Mouse (Mus musculus): ENCODE data around the gene Zfhx3.

Zfhx3 gene

DNA sequence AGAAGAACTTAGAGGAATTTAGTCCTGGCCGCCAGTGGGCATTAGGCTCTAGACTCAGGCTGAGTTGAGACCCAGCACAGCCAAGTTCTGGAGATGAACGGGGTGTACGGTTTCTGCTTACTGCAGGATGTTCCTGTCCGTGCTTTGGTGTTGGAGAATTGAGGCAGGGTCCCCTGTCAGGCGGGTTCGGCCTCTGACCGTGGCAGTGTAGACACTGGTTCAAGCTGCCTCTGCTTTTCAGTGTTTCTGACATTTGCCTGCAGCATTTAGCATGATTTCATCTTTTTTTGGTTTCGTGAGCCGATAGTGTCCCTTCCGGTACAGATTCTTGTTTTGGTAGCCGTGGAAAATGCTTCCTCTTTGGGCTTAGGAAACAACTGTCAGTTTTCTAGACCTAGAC is 805.7 kb downstream of the Zfhx3 start:
- CTCF ChIA-PET, result no interaction called here

DNA sequence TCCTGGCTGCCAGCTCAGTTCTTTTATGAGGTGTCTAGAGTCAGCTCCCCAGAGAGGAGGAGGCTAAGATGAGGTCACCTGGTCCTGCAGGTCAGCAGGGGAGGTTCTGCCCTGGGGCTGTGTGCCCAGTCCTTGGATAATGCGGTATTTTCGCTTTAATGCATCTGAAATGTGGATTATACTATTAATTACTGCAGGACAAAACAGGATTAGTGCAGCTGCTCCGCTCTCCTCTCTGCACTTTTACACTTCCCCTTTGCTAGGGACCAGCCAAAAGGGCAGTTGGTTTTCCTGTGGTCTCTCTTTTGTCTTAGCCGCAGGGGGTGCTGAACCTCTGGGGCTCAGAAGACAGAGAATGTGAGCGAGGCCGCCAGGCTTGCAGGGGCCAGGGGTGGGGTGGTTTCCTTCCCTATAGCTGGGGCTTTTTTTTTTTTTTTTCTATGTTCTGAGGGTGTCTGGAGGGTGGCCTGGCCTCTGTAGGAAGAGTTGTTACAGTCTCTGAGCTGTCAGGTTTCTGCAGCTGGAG is 806.5 kb downstream of the Zfhx3 start:
- CTCF ChIA-PET, result no interaction called here

DNA sequence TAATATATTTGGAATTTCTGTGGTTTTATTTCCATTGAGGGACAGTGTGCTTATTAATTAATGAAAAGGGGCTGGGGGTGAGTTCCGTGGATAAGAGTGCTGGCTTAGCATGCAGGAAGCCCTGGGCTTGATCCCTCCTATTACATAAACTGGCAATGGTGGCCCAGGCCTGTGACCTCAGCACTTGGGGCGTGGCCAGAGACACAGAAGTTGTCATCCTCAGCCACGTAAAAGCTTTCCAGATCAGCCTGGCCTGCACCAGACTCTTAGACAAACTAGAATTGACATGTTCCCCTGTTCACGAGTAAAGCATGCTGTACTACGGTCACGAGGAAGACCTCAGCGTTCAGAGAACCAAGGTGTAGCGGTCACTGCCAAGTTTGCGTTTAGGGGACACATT is 808.4 kb downstream of the Zfhx3 start:
- CTCF ChIA-PET, result no interaction called here

DNA sequence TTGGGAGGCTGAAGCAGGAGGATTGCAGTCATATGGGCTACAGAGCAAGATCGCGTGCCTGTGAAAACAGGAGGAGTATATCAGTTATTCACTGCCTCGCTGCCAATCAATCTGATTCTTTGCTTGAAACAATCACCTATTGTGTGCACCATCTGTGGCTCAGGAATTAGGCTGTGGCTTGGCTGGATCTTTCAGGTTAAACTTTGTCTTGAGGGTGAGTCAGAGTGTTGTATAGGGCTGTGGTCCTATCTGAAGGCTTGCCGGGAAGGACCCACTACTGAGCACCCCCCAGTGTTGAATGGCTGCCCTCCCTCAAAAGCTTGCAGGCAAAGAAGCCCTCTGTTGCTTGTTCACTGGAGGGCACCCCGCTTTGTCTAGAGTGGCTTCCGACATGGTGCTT is 812.1 kb downstream of the Zfhx3 start:
- CTCF ChIA-PET, result no interaction called here

DNA sequence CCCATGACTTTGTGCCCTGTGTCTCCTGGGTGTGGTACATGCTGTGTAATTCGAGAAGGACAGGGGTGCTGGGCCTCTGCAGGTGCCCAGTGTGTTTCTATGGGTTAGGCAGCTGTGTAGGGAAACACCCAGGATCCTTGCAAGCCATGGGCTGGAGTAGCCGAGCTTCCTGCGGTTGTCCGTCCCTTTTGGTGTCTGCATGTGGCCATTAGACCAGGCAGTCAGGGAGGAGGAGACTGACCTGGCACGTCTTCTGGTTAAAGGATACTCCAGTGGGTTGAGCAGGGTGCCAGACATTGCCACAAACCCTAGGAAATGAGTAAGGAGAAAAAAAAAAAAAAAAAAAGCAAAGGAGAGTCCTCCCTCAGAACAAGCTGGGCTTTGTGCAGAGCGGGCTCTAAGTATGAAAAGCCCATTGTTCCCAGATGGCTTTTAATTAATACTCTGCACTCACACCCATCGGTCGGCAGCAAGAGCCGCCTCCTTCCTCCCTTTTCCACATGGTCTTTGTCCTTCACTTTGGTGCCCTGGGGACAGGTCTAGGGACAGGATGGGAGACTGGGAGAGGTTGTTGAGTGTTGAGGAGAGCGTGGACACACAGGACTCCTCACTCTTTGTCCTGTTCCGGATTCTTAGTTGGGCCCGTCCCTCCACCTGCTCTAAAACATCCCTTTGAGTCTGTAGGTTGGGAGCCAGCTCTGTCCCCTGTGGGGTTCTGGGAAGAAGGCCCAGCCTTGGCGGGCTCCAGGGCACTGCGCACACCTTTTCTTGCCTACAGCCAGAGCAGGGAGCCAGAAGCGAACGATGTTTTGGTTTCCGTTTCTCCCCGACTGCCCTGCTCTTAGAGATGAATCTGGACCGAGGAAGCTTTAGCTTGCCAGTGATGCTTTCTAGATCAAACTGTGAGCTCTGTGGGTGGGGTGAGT is 813.2 kb downstream of the Zfhx3 start:
- CTCF ChIA-PET, result no interaction called here

DNA sequence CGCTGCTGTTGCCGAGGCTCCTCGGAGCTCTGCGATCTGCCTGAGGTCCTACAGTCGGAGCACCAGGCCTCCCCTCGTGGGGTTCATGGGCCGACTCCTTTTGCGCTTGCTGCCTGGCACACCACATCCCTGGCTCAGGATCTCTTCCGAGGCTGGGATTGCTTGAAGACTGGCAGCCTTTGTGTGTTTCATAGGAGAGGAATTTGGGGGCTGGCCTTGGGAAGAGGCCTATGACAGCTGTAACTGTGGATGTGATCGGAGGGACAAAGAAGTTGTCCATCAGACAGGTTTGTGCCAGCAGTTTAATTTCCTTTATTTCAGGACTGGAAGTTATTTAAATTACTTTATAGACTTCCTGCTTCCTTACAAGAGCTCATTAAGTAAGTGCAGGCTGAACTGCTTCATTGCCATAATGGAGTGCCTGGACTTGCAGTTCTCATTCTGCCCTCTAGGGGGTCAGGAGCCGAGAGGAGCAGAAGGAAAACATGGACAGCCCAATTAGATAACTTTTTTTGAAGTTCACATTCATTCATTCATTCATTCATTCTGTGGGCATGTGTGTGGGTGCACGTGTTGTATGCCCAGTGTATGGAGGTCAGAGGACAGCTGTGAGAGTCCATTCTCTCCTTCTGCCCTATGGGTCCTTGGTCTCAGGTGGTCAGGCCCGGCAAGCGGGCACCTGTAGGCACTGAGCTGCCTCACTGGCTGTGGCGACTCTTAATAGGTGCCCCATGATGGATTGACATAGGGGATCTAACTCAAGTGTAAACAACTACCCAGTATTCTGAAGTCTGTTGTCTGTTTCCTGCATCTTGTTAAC is 817.3 kb downstream of the Zfhx3 start:
- CTCF ChIA-PET, result no interaction called here

DNA sequence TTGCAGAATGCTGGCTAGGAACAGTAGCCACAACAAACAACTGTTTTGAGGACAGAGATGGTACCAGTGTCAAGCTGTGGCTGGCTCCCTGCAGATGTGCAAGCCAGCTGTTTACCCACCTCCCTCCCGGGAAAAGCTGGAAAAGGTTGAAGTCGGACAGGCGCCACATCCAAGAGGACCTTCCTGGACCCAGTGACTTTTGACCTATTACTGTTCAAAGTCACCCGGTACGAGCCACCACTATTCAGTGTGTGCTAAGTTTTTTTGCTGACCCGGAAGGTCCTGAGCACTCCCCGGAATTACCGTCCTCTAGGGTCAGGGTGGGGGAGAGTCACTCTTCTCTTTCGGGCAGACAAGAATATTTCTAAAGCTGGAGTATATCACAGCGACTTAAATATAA is 818.3 kb downstream of the Zfhx3 start:
- CTCF ChIA-PET, result no interaction called here

DNA sequence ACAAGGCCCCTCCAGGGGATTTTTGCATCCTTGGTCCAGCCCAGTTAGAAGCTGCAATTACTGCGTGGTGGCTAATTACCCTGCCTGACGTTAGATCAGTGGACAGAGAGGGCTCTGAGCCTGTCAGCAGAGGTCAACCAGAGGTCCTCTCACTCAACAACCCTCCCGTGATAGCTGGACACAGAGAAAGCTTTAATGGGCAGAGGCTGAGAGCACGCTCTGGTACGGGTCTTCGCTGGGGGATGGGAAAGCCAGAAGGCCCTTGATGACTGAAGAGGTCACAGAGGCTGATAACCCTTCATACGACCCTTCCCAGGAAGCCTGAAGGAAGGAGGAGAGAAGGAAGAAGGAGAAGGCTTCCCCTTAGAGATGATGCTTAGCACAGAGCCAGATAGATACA is 820.1 kb downstream of the Zfhx3 start:
- CTCF ChIA-PET, result no interaction called here

DNA sequence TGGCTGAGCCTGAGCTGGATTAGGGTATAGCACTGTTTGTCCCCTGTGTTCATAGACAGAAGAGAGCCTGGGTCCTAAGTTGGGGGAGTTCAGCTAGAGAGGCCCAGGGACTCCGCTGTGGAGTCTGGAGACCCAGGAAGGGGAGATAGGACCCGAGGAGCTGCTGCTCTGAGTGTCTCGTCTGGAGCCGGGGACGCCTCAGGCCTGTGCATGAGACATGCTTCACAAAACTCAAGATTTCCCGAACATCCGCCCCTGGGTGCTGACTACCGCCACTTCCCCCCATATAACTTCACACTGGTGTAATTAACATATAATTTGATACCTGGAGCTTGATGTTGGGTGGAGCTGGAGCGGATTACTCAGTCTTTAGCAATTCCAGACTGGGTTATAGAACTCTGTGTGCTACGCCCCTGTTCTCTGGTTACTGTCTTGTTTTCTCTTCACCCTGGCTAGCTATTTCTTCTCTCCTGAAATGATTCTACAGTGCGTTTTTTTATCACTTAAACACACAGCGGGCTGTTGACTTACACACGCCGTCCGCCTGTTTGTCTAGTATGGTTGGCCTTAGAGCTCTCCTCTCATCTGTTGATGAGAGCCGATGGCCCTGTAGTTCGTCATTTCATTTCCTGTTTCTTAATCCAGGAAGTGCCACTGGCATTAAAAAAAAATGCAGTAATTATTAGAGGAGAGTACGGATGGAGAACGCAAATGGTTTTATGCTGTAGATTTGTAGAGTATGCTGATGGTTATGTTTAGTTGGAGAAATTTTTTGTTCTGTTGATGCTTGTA is 822.2 kb downstream of the Zfhx3 start:
- CTCF ChIA-PET, result no interaction called here

DNA sequence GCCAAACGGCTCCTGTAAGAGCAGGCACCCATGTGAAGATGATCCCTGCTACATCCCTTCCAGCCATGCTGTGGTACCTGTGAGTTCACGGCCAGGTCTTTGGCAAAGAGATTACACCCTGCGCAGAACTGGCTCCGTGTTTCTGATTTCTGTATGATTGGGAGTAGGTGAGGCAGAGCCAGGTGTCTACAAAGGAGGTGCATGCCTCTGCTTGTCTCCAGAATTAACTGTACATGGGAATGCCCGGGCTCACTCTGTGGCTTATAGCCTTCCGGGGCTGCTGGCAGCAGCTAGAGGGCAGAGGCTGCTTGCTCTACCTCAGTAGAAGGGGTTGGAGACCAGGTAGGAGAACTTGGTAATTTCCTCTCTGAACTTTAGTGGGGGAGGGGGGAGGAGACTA is 823.7 kb downstream of the Zfhx3 start:
- CTCF ChIA-PET, result no interaction called here

DNA sequence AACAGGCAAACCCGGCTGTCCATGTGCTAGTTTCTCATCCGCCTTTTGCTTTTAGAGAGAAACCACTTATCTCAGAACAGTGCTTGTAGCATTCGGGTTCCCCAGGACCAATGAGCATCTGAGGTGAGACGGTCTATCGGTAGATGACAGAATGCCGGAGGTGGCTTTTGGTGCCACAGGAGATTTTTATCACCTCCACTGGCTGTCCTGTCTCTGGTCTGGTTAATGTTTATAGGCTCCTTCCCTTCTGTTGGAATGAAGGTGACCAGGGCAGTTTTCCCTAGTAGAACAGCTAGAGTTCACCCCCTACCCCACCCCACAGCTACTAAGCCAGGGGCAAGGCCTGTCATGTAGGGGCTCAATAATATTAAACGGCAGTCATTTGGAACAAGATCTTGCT is 825.6 kb downstream of the Zfhx3 start:
- CTCF ChIA-PET, result no interaction called here

DNA sequence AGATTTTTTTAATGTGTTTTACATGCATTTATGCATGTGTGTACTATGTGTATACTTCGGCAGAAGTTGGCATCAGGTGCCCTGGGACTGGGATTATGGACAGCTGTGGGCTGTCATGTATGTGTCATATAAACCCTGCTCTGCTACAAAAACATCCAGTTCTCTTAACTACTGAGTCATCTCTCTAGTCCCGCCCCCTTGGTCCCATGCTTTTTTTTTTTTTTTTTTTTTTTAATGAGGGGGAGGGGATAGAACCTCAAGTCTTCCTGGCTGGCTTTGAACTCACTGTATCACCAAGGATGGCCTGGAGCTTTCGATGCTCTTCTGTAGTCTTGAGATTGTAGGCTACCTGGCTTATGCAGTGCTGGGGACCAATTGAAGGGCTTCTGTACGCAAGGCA is 827.9 kb downstream of the Zfhx3 start:
- CTCF ChIA-PET, result no interaction called here

DNA sequence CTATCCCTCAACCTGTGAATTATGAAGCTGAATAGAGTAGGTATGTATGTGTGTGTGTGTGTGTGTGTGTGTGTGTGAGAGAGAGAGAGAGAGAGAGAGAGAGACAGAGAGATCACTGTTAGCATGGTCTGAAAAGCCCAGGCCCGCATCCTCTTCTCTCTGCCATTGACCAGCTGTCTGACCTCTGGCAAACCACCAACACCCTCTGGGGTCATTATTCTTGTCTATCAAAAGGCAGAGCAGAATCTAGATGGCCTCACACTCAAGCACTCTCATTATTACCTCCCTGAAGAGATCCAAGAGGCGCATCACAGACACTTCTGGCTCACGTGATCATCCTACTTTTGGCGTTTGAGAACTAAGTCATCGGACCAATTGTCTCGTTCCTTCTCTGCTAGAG is 831.0 kb downstream of the Zfhx3 start:
- CTCF ChIA-PET, result no interaction called here

DNA sequence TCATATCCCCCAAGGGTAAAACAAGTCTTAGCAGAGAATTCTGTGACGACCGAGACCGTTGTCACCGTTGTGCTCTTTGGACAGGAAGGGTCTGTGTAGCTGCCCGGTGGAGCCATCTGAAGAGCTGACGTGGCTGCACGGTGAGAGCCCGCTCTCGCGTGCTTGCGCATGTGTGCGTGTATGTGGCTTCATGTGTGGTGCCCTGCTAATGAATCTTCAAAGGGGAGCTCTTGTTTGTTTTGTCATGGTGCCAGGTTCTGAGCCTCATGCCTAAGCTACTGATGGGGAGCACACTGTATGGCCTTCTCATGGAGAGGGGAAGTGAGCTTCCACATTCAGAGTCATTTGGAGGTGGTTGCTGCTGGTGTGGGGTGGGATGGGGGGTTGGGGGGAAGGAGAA is 835.6 kb downstream of the Zfhx3 start:
- CTCF ChIA-PET, result no interaction called here

DNA sequence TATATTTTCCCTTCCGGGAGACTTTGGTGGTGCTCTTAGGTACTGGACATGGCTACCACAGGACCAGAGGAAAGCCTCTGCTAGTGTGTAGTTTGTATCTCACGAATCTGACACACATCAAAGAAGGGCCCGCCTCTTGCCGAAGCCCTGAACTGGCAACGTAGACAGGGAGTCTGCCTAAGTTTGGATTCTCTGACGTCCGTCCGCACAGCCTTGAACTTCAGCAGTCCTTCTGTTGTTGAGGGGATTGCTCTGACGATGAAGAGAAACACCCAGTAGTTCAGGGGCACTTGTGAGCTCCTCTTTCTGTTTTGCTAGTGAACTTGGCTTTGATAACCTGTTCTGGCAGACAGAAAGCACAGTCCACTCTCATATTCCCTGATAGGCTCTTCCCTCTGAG is 836.1 kb downstream of the Zfhx3 start:
- CTCF ChIA-PET, result no interaction called here

DNA sequence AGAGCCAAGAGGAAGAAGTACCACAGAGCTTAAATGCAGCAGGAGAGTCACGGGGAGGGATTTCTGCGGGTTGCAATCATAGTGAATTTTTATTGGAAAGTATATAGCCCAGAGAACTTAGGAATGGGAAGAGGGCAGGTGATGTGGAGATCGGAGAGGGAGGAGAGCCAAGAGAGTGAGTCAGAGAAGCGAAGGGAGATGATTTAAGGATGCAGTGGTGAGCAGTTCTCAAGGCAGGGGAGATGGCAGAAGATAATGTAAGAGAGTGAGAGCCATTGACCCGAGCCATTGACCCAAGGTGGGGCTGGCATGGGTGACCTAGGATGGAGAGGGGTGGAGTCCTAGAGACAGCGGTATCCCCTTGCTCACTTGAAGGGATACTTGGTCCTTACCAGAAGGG is 838.3 kb downstream of the Zfhx3 start:
- CTCF ChIA-PET, result no interaction called here

DNA sequence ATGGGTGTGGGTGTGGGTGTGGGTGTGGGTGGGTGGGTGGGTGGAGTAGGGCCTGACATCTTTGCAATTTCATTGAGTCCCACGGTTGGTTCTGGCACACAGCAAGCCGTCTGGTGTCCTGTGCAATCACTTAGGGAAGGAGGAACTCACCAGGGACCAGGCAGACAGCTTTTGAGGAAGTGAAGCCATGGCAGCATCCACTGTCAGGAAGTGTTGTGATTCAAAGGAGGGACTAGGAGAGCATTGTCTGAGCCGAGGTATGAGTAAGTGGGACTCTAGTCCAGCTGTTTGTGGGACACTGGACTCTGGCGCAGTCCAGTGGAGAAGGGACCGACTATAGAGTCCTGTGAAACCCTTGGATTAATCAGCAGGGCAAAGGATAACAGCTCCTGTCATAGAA is 838.7 kb downstream of the Zfhx3 start:
- CTCF ChIA-PET, result no interaction called here

DNA sequence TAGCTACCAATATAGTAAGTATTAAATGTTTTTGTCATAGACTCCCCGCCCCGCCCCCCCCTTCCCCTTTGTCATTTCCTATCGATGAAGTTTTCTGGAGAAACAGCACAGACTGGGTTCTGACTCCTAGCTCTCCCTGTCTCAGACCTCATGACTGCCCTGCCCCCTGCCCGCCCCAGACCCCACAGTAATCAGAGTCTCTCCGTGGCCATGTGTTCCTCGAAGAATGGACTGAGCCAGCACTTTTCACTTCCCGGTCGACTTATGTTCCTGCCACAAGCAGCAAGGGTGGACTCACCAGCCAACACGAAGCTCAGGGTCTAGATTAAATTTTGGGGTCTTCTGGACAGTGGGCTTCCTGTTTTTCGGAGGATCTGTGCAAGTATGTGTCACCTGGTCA is 840.7 kb downstream of the Zfhx3 start:
- CTCF ChIA-PET, result no interaction called here

DNA sequence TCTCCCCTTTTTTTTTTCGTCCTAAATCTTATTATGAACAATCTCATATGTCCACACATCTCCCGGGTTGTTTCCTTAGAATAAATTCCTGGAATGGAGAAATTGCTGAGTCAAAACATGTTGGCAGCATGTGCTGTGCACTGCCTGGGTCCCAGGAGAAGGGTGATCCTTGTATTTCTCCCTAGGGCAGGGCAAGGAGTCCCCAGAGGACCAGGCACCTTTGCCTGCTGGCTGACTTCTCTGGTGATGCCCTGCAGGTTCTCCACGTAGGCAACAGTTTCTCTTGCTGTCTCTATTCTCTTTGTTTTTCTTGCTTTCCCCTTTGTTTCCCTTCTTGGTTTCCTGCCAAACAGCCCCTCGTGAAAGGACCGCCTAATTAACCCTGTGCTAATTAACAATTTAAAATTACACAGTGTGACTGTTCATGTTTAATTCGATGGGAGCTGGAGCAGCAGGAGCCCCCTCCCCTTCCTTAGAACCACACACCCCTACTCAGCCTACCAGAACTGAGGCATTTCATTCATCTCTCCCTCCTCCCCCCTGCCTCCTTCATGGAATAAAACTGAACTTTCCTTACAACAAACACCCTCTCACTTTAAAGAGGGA is 845.8 kb downstream of the Zfhx3 start:
- CTCF ChIA-PET, result no interaction called here

DNA sequence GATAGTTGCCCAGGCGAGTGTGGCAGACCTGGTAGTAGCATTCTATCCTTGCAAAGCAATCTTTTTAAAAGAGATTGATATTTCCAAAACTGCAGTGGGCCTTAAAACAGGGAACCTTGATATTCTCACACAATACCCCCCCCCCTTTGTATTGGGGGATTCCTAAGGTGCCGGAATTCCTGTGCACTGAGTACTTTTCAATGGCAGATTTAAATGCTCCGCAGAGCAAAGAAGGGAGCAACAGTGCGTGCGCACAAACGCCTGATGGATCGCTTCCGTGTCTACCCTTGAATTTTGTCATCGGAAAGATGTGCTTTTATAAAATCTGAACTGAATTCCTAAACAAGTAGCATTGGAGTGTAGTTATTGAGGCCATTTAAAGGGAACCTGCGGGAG is 846.3 kb downstream of the Zfhx3 start:
- CTCF ChIA-PET, result no interaction called here

DNA sequence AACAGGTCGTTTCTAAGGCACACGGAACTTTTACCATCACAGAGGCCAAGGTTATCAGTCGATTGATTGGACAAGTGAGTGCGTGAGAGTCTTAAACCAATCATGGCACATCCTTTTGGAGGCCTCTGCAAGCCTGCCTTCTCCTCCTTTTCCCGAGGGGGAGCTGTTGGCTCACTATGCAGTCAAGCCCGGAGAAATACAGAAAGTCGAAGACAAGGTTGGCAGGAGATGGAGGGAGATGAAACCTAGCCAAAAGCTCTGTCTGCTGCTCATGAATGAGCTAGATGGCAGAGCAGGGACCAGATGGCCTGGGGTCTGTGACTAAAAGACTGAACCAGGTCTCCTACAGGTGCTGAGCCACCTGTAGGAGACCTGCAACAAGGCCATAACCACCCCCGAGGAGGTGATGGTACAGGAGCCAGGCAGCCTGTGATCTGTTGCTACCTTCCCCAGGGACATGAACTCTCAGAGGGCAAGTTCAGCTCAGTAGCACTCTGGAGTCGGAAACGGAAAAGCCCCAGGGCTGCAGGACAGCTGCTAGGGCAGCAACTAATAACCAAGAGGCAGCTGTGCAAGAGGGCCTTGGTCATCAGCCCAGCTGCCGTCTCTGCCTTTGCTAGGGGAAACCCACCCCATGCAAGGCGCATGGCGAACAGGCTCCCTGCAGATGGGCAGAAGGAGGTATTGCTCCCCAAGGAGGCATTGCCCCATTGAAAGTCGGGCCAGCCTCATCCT is 848.3 kb downstream of the Zfhx3 start:
- CTCF ChIA-PET, result no interaction called here
